Mouse (Mus musculus) testis, adult 2 months (tissue): ENCODE measurements around the gene Tnpo3.

Source experiments
- CTCF ChIP-seq: fragments of 200-500 bp; IDR thresholded peaks from 2 replicates; pipeline ENCODE4 v1.5.1; 2012; ENCODE audit warnings: low read depth, mild to moderate bottlenecking, inconsistent platforms, low read length, moderate library complexity; ENCODE audit not compliant: control insufficient read depth, insufficient read depth, insufficient replicate concordance
- POLR2A ChIP-seq: fragments of 200-500 bp; IDR thresholded peaks from 2 replicates; pipeline ENCODE4 v1.6.1; 2012; ENCODE audit warnings: low read depth, mild to moderate bottlenecking, inconsistent platforms, low read length, moderate library complexity; ENCODE audit not compliant: control insufficient read depth

DNA sequence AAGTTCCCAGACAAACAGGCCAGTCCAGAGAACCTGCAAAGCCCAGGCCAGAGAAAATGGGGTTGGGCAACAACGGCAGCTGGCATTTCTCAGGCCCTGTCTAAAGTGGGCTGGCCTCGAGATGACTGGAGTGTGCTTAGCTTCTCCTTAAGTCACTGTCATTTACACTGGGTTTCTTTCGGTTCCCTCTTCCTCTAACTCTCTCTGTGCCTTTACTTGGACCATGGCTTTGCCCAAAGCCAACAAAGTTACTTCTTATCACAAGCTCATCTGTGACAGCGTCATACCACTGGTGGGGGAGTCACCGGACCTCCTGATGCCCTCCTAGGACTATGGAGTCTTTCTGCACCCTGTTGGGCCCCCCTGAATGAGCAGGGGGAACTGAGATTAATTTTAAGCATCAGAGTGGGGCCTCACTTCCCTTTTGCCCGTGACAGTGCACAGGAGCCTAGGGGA is 85.6 kb downstream of the Tnpo3 start:
- TF ChIP-seq POLR2A (no peak), CTCF (no peak)
